Mouse (Mus musculus): ENCODE results near the gene Unc45a.

The Unc45a gene

GRCm38 (mm10) chr7:80276374-80276773 is 64.4 kb downstream of the Unc45a start:
- DNase-seq: no peak

Data from kidney, adult 9 months (tissue).